Mouse (Mus musculus) hindbrain, embryonic 14.5 days (tissue): ENCODE results near the gene Apoa1. TPM values are rescaled to one million over a fixed set of nuclear protein-coding genes. Genes with fewer than 3 reads are reported as not detected.

Source experiments
- ATAC-seq: fragments of 200-750 bp; cut with Nextera tagmentation; 2 replicates; pipeline ENCODE4 v1.8.0; 2017; ENCODE audit warnings: moderate number of reproducible peaks, mild to moderate bottlenecking, moderate TSS enrichment, moderate library complexity; ENCODE audit not compliant: low FRiP score
- DNase-seq: peaks from one replicate; pipeline ENCODE4 v3.0.0-alpha.2; 2015; ENCODE audit warnings: low spot score
- H3K27ac ChIP-seq: fragments of 300-500 bp; sonication (generic); 2 replicates; pipeline ENCODE4 v1.5.1; 2014; ENCODE audit warnings: mild to moderate bottlenecking, moderate library complexity
- H3K27me3 ChIP-seq: fragments of 300-500 bp; sonication (generic); 2 replicates; pipeline ENCODE4 v1.6.1; 2014; ENCODE audit warnings: mild to moderate bottlenecking, low read length, mixed read lengths; ENCODE audit not compliant: control insufficient read depth, insufficient read depth
- H3K36me3 ChIP-seq: fragments of 300-500 bp; sonication (generic); replicated peaks from 2 replicates; pipeline ENCODE4 v1.6.1; 2014; ENCODE audit not compliant: control insufficient read depth, insufficient read depth
- H3K4me1 ChIP-seq: fragments of 300-500 bp; sonication (generic); replicated peaks from 2 replicates; pipeline ENCODE4 v1.6.1; 2014; ENCODE audit warnings: antibody characterized with exemption, low read length, mixed read lengths; ENCODE audit not compliant: control insufficient read depth, insufficient read depth
- H3K4me2 ChIP-seq: fragments of 300-500 bp; sonication (generic); replicated peaks from 2 replicates; pipeline ENCODE4 v1.6.1; 2014; ENCODE audit warnings: mild to moderate bottlenecking, moderate library complexity
- H3K4me3 ChIP-seq: fragments of 300-500 bp; sonication (generic); replicated peaks from 2 replicates; pipeline ENCODE4 v1.5.1; 2014; ENCODE audit warnings: mild to moderate bottlenecking, low read length
- H3K9ac ChIP-seq: fragments of 300-500 bp; sonication (generic); 2 replicates; pipeline ENCODE4 v1.6.1; 2014
- H3K9me3 ChIP-seq: fragments of 300-500 bp; sonication (generic); 2 replicates; pipeline ENCODE4 v1.6.1; 2016; ENCODE audit warnings: low read length; ENCODE audit not compliant: control insufficient read depth
- WGBS: fragments of 180-500 bp; shearing (Covaris S2); extraction: QIAGEN DNeasy Blood & Tissue Kit; methylation state at CpG from one replicate; pipeline ENCODE4 v1.1.7; 2014; 5-methylcytosine and 5-hydroxymethylcytosine counted together
- polyA plus RNA-seq: library from polyadenylated mRNA; unstranded; fragments of >200 nt; fragmentation: Nextera tagmentation; extraction: Ambion mirVana; gene quantifications from 2 replicates; pipeline ENCODE4 v1.2.1, GENCODE M21; 2014

The Apoa1 gene
- polyA plus RNA-seq, 1 experiment from 2014 or later = 4.6 TPM

- Histone ChIP-seq H3K27me3 (0 out of 2 replicates have a peak, but pooled peaks cover 5% of the 10 kb centered on the region), H3K9me3 (no peaks in the 10 kb centered on the region), H3K36me3 (no peaks in the 10 kb centered on the region), H3K27ac (no peak within 1 kb of the TSS), H3K4me2 (no peak within 1 kb of the TSS), H3K4me3 (no peak within 1 kb of the TSS), H3K9ac (no peak within 1 kb of the TSS), H3K4me1 (no peaks in the 10 kb centered on the region)
- no peak for DNase-seq
- WGBS = 65% methylated on average over 7 of the region's 7 CpGs
- ATAC-seq = no peak
Measured at GRCm38 (mm10) chr9:46268343-46268873, 40.0 kb downstream of the Apoa1 start, which contains the start of gene Apoa5. Gene Apoa5 (plus strand): TSS chr9:46268633.

- Histone ChIP-seq H3K9ac (no peak overlapping the region), H3K4me3 (no peak overlapping the region), H3K4me2 (no peak overlapping the region), H3K27me3 (0 out of 2 replicates have a peak, but pooled peaks cover 5% of the 10 kb centered on the region), H3K4me1 (no peaks in the 10 kb centered on the region; the same call in 1 of the 2 replicates), H3K36me3 (no peaks in the 10 kb centered on the region), H3K9me3 (no peaks in the 10 kb centered on the region), H3K27ac (no peak overlapping the region)
- 87% methylated on average over 5 of the region's 5 CpGs for WGBS
- ATAC-seq = no peak
- no peak for DNase-seq
Measured at GRCm38 (mm10) chr9:46269125-46269524, 40.7 kb downstream of the Apoa1 start.

DNA sequence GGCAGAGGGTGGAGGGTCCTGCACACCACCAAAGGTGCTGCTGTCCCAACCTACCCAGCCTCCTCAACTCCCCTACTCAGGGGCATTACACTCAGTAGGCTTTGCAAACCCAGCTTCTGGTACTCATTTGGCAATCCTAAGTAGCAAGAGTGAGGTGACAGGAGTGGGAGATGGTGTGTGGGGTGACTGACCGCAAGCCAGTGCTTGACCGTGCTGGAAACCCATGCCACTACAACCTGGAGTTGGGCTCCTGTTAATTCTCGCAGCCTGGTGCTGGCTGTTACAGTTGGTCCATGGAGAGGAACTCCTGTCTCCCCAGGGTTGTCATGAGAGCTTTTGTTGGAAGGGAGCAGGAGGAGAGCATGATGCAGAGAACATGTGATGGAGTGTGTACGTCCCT lies 42.4 kb downstream of the Apoa1 start:
- no peak for DNase-seq
- 0 out of 2 replicates have a peak, but pooled peaks cover 5% of the 10 kb centered on the region for H3K27me3 ChIP-seq
- peaks cover 11% of the 10 kb centered on the region for H3K36me3 ChIP-seq
- 93% methylated on average over 4 of the region's 4 CpGs for WGBS
- no peaks in the 10 kb centered on the region; the same call in 1 of the 2 replicates for H3K4me1 ChIP-seq
- no peaks in the 10 kb centered on the region for H3K9me3 ChIP-seq
- no peak overlapping the region for H3K4me3 ChIP-seq
- H3K4me2 ChIP-seq = no peak overlapping the region
- ATAC-seq = no peak
- H3K9ac ChIP-seq = no peak overlapping the region
- no peak overlapping the region for H3K27ac ChIP-seq

DNA sequence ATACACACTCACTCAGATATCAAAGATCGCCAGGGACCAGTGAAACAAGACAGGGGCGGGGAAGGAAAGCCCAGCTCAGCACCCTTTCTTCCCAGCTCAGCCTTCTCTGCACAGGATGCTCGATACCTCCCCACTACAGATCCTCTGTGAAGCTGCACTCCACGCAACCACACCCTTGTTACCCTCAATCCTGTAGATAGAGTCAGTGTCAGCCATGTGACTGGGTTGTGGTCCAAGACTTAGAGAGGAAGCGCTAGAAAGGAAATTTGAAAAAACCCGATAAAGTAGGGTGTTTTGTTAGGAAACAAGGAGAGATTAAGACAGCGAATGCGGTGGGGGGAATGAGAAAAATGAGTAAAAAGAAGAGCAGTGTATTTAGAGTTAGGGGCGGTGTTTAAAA lies 43.7 kb downstream of the Apoa1 start:
- ATAC-seq (no peak), DNase-seq (no peak)
- H3K4me1 ChIP-seq = no peaks in the 10 kb centered on the region; the same call in 1 of the 2 replicates
- H3K27me3 ChIP-seq = 0 out of 2 replicates have a peak, but pooled peaks cover 5% of the 10 kb centered on the region
- no peaks in the 10 kb centered on the region for H3K9me3 ChIP-seq
- H3K36me3 ChIP-seq = peaks cover 24% of the 10 kb centered on the region
- H3K4me3 ChIP-seq = no peak overlapping the region
- H3K9ac ChIP-seq = no peak overlapping the region
- 89% methylated on average over 9 of the region's 9 CpGs for WGBS
- H3K27ac ChIP-seq = no peak overlapping the region
- peak overlapping the region; percentile 85 for H3K4me2 ChIP-seq

DNA sequence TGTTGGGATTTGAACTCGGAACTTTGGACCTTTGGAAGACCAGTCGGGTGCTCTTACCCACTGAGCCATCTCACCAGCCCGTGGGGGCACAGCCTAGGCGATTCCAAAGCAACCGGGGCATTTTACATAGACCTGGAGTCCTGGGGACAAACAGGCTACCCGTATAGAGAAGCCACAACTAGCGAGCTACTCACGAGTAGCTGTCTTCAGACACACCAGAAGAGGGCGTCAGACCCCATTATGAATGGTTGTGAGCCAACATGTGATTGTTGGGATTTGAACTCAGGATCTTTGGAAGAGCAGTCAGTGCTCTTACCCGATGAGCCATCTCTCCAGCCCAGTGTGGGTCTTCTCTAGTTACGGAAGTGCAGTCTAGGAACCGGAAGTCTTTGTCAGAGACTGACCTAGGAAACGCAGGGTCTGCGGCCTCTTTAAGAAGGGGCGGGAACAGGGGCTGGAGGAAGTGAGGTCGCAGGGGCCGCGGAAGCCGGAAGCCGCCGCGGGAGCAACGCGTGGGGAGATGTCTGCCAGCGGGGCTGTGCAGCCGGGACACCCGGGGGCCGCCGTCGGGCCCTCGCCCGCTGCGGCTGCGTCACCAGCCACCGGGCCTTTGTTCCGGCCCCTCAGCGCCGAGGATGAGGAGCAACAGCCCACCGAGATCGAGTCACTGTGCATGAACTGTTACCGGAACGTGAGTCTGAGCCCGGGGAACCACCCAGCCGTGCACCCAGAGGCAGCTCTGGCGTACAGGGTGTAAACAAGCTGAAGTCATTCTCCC lies 44.5 kb downstream of the Apoa1 start, which contains the start of gene Zpr1:
TSS of gene Zpr1 (plus strand) at position 388 of the 778 bp plus-strand sequence.
- Histone ChIP-seq H3K4me2 (peak within 1 kb of the TSS; percentile 85), H3K4me1 (no peaks in the 10 kb centered on the region; the same call in 1 of the 2 replicates), H3K27me3 (0 out of 2 replicates have a peak, but pooled peaks cover 5% of the 10 kb centered on the region), H3K9ac (peak within 1 kb of the TSS; percentile 74), H3K27ac (peak within 1 kb of the TSS; percentile 59), H3K9me3 (no peaks in the 10 kb centered on the region), H3K36me3 (peaks cover 31% of the 10 kb centered on the region), H3K4me3 (peak within 1 kb of the TSS; percentile 89)
- 7% methylated on average over 45 of the region's 45 CpGs for WGBS
- DNase-seq (peak; percentile 85), ATAC-seq (peak; percentile 93)

DNA sequence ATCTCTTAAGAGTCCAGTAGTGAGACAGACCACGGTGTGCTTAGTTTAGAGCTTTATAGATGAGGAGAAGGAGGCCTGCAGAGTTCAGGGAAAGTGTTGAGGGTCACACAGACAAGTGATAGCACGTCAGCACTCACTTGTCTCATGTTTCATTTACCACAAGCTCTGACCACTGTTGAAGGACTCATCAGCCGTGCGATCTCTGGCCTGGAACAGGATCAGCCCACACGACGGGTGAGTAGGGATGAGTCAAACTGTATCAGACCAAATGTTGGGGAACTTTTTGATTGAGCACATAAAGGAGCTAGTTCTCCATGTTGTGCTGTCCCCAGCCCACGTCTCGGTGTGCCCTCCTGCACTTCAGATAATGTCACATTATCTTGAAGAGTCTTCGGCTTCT lies 46.1 kb downstream of the Apoa1 start:
- 0 out of 2 replicates have a peak, but pooled peaks cover 5% of the 10 kb centered on the region for H3K27me3 ChIP-seq
- DNase-seq (no peak), ATAC-seq (no peak)
- 96% methylated on average over 9 of the region's 9 CpGs for WGBS
- no peak overlapping the region for H3K27ac ChIP-seq
- H3K4me1 ChIP-seq = no peaks in the 10 kb centered on the region; the same call in 1 of the 2 replicates
- H3K36me3 ChIP-seq = peaks cover 46% of the 10 kb centered on the region
- no peak overlapping the region for H3K9ac ChIP-seq
- no peak overlapping the region for H3K4me3 ChIP-seq
- no peak overlapping the region for H3K4me2 ChIP-seq
- no peaks in the 10 kb centered on the region for H3K9me3 ChIP-seq

Other genes with a start within 250 kb of the Apoa1 start
- 289 and 303 TPM in 2 replicates for gene Pafah1b2, start 215.9 kb upstream of the Apoa1 start, polyA plus RNA-seq
- gene Sik3, start 215.8 kb upstream of the Apoa1 start, polyA plus RNA-seq = 10.9 and 11.0 TPM in 2 replicates
- not detected in 2 replicates for gene Apoc3, start 7.1 kb downstream of the Apoa1 start, polyA plus RNA-seq
- gene Apoa4, start 12.1 kb downstream of the Apoa1 start, polyA plus RNA-seq = not detected in 2 replicates
- not detected in 2 replicates for gene Apoa5, start 40.1 kb downstream of the Apoa1 start, polyA plus RNA-seq
- 54.3 and 55.3 TPM in 2 replicates for gene Zpr1, start 44.5 kb downstream of the Apoa1 start, polyA plus RNA-seq
- 15.1 and 16.0 TPM in 2 replicates for gene Bud13, start 54.4 kb downstream of the Apoa1 start, polyA plus RNA-seq
- gene 4931429L15Rik, start 91.4 kb downstream of the Apoa1 start, polyA plus RNA-seq = not detected in 2 replicates